Comparison of ENCODE assay signal across 18 mouse cellular contexts in genomic region chr9:113957777-113958176, GRCm38 (mm10). TPM values are rescaled to one million over a fixed set of nuclear protein-coding genes. Genes with fewer than 3 reads are reported as not detected.
DNase-seq lines count a peak whose midpoint lies in the region; ATAC-seq and TF ChIP-seq lines count a peak whose summit lies in the region.
"Had no signal": no experiment of that assay in that cellular context is flagged by ENCODE, and none has a peak within 500 bp of the region (broad histone marks: within the 10 kb centered on the region; RNA-seq: fewer than 3 reads in every experiment).

No protein-coding gene starts in this region.

- no peaks in the 10 kb centered on the region for H3K9me3 ChIP-seq in liver, embryonic 12.5 days (replicated peaks)
- no peaks in the 10 kb centered on the region for H3K9me3 ChIP-seq in liver, postnatal 0 days (ENCODE audit: low read length)
- no peaks in the 10 kb centered on the region for H3K9me3 ChIP-seq in liver, embryonic 13.5 days (replicated peaks)
- no peaks in the 10 kb centered on the region for H3K9me3 ChIP-seq in liver, embryonic 16.5 days (replicated peaks; ENCODE audit: control insufficient read depth, low read length)
- H3K9me3 ChIP-seq: embryonic facial prominence, embryonic 12.5 days; forebrain, embryonic 13.5 days; forebrain, embryonic 15.5 days had no signal

- 81% methylated on average over 4 of the region's 4 CpGs for WGBS in liver, embryonic 12.5 days (ENCODE audit: insufficient replicate concordance)
- 86% methylated on average over 4 of the region's 4 CpGs for WGBS in liver, postnatal 0 days (ENCODE audit: insufficient replicate concordance)
- 76% methylated on average over 4 of the region's 4 CpGs for WGBS in liver, embryonic 13.5 days (ENCODE audit: insufficient replicate concordance)
- WGBS in liver, embryonic 16.5 days (ENCODE audit: insufficient replicate concordance), result 69% methylated on average over 4 of the region's 4 CpGs

- H3K9ac ChIP-seq in liver, embryonic 12.5 days, result no peak overlapping the region
- H3K9ac ChIP-seq in liver, postnatal 0 days (replicated peaks), result no peak overlapping the region
- H3K9ac ChIP-seq in liver, embryonic 13.5 days, result no peak overlapping the region
- H3K9ac ChIP-seq in liver, embryonic 16.5 days (ENCODE audit: low read depth, low read length), result no peak overlapping the region
- H3K9ac ChIP-seq: embryonic facial prominence, embryonic 12.5 days; forebrain, embryonic 13.5 days; forebrain, embryonic 15.5 days had no signal

- no peak overlapping the region for H3K27ac ChIP-seq in liver, embryonic 12.5 days
- no peak overlapping the region for H3K27ac ChIP-seq in liver, postnatal 0 days (ENCODE audit: low read depth)
- no peak overlapping the region for H3K27ac ChIP-seq in liver, embryonic 13.5 days
- H3K27ac ChIP-seq in liver, embryonic 16.5 days (ENCODE audit: low read length), result no peak overlapping the region
- H3K27ac ChIP-seq: embryonic facial prominence, embryonic 10.5 days; embryonic facial prominence, embryonic 12.5 days; forebrain, embryonic 13.5 days; forebrain, embryonic 15.5 days had no signal

- no peak for DNase-seq in liver, postnatal 0 days
- no peak for DNase-seq in liver, embryonic 13.5 days
- DNase-seq in heart, postnatal 14 days, result no peak
- DNase-seq in frontal cortex, postnatal 25 days (ENCODE audit: low spot score in 2 of 2), result no peak
- DNase-seq: adrenal gland, adult 8-10 months; adrenal gland, postnatal 14 days; adrenal gland, postnatal 36 days; cerebellum, adult 11-12 months; cerebellum, adult 2 months; cerebellum, adult 9-10 months; cerebellum, postnatal 10 days; cerebellum, postnatal 25 days had no signal

- H3K4me1 ChIP-seq in liver, embryonic 12.5 days, result peaks cover 5% of the 10 kb centered on the region
- H3K4me1 ChIP-seq in liver, postnatal 0 days (ENCODE audit: insufficient read depth), result no peaks in the 10 kb centered on the region
- H3K4me1 ChIP-seq in liver, embryonic 13.5 days (replicated peaks), result peaks cover 5% of the 10 kb centered on the region
- H3K4me1 ChIP-seq in liver, embryonic 16.5 days (ENCODE audit: control insufficient read depth, low read depth, low read length), result peaks cover 4% of the 10 kb centered on the region
- H3K4me1 ChIP-seq: embryonic facial prominence, embryonic 10.5 days; embryonic facial prominence, embryonic 12.5 days; forebrain, embryonic 15.5 days had no signal

- no peak for TF ChIP-seq CTCF in liver, postnatal 0 days (IDR thresholded peaks at IDR 0.05; ENCODE audit: low read depth)

- H3K36me3 ChIP-seq in liver, embryonic 12.5 days, result peaks cover 92% of the 10 kb centered on the region
- peaks cover 72% of the 10 kb centered on the region for H3K36me3 ChIP-seq in liver, postnatal 0 days (replicated peaks; ENCODE audit: insufficient read depth, low read length)
- peaks cover 90% of the 10 kb centered on the region for H3K36me3 ChIP-seq in liver, embryonic 13.5 days
- peaks cover 49% of the 10 kb centered on the region for H3K36me3 ChIP-seq in liver, embryonic 16.5 days (ENCODE audit: control insufficient read depth, insufficient read depth)

- peak; percentile 50 for ATAC-seq in liver, embryonic 12.5 days
- no peak for ATAC-seq in liver, postnatal 0 days
- ATAC-seq in liver, embryonic 13.5 days (ENCODE audit: low read depth), result peak; percentile 50
- 0 out of 2 replicates have a peak, but pooled peaks have one; percentile 35 for ATAC-seq in liver, embryonic 16.5 days (ENCODE audit: low read depth)
- ATAC-seq: forebrain, embryonic 13.5 days; forebrain, embryonic 15.5 days had no signal

- H3K4me2 ChIP-seq in liver, embryonic 12.5 days, result no peak overlapping the region
- no peak overlapping the region for H3K4me2 ChIP-seq in liver, postnatal 0 days (ENCODE audit: low read depth, low read length)
- H3K4me2 ChIP-seq in liver, embryonic 13.5 days, result no peak overlapping the region
- H3K4me2 ChIP-seq in liver, embryonic 16.5 days (ENCODE audit: low read depth, low read length), result no peak overlapping the region
- H3K4me2 ChIP-seq: embryonic facial prominence, embryonic 12.5 days; forebrain, embryonic 13.5 days; forebrain, embryonic 15.5 days had no signal

- H3K4me3 ChIP-seq in liver, embryonic 12.5 days, result no peak overlapping the region
- H3K4me3 ChIP-seq in liver, postnatal 0 days (ENCODE audit: low read depth, low read length), result no peak overlapping the region
- no peak overlapping the region for H3K4me3 ChIP-seq in liver, embryonic 13.5 days (replicated peaks)
- H3K4me3 ChIP-seq in liver, embryonic 16.5 days (ENCODE audit: low read depth, low read length), result no peak overlapping the region
- H3K4me3 ChIP-seq: embryonic facial prominence, embryonic 10.5 days; embryonic facial prominence, embryonic 12.5 days; forebrain, embryonic 13.5 days; forebrain, embryonic 15.5 days had no signal

- intact Hi-C loops in heart, postnatal 14 days (cut with DNase I), result no loop called here

- no peak for TF ChIP-seq EP300 in liver, postnatal 0 days (IDR thresholded peaks at IDR 0.05; ENCODE audit: low read depth)

- no peaks in the 10 kb centered on the region for H3K27me3 ChIP-seq in liver, embryonic 12.5 days (replicated peaks)
- no peaks in the 10 kb centered on the region for H3K27me3 ChIP-seq in liver, postnatal 0 days (ENCODE audit: insufficient read depth, low read length)
- H3K27me3 ChIP-seq in liver, embryonic 13.5 days, result no peaks in the 10 kb centered on the region
- no peaks in the 10 kb centered on the region for H3K27me3 ChIP-seq in liver, embryonic 16.5 days (ENCODE audit: control insufficient read depth, insufficient read depth, low read depth, low read length)
- H3K27me3 ChIP-seq: embryonic facial prominence, embryonic 12.5 days; forebrain, embryonic 13.5 days; forebrain, embryonic 15.5 days had no signal

RNA-seq across cellular contexts. Expression of gene Ubp1, which starts 27.0 kb away (rescaled TPM):
- 59.8 and 64.6 TPM in 2 replicates for polyA plus RNA-seq in liver, embryonic 12.5 days (2016; fragmentation: Nextera tagmentation; extraction: Ambion mirVana)
- 22.6 and 22.8 TPM in 2 replicates for polyA plus RNA-seq in liver, postnatal 0 days (2015; fragmentation: Nextera tagmentation; extraction: Ambion mirVana)
- polyA plus RNA-seq in liver, embryonic 13.5 days (2015; fragmentation: Nextera tagmentation; extraction: Ambion mirVana), result 48.4 and 52.8 TPM in 2 replicates
- polyA plus RNA-seq in liver, embryonic 16.5 days (2015; fragmentation: Nextera tagmentation; extraction: Ambion mirVana), result 41.9 and 42.0 TPM in 2 replicates
- 10 to 100 TPM; 28.8 to 32.0 TPM for total RNA-seq in heart, postnatal 14 days (2021)
